Mouse (Mus musculus): ENCODE data around the gene Smc5. TPM values are rescaled to one million over a fixed set of nuclear protein-coding genes. Genes with fewer than 3 reads are reported as not detected.

The Smc5 gene
- polyA plus RNA-seq, 1 experiment from 2014 or later, result 26.5 TPM

- H3K4me1 ChIP-seq (ENCODE audit: control insufficient read depth, insufficient read depth, low read length), result 0 out of 2 replicates have a peak, but pooled peaks cover 4% of the 10 kb centered on the region
- H3K9me3 ChIP-seq (replicated peaks; ENCODE audit: control insufficient read depth, low read length), result no peaks in the 10 kb centered on the region
- no peak overlapping the region for H3K4me3 ChIP-seq (replicated peaks; ENCODE audit: low read length)
- no peak for ATAC-seq (ENCODE audit: insufficient read depth, low FRiP score)
- H3K36me3 ChIP-seq (ENCODE audit: control insufficient read depth, insufficient read depth, low read length), result no peaks in the 10 kb centered on the region
- H3K27ac ChIP-seq (ENCODE audit: low read length), result no peak overlapping the region
- no peak overlapping the region for H3K4me2 ChIP-seq (ENCODE audit: low read depth, low read length)
- no peaks in the 10 kb centered on the region for H3K27me3 ChIP-seq (ENCODE audit: control insufficient read depth, insufficient read depth, low read length)
- no peak overlapping the region for H3K9ac ChIP-seq (ENCODE audit: low read length)
- 83% methylated on average over 6 of the region's 6 CpGs for WGBS
These were observed 110.8 kb downstream of the Smc5 start for GRCm38 (mm10) chr19:23162877-23163276.

GRCm38 (mm10) chr19:23162387-23162809, 111.3 kb downstream of the Smc5 start:
- Histone ChIP-seq H3K36me3 (ENCODE audit: control insufficient read depth, insufficient read depth, low read length) (no peaks in the 10 kb centered on the region), H3K27ac (ENCODE audit: low read length) (no peak overlapping the region), H3K4me3 (replicated peaks; ENCODE audit: low read length) (no peak overlapping the region), H3K9ac (ENCODE audit: low read length) (no peak overlapping the region), H3K9me3 (replicated peaks; ENCODE audit: control insufficient read depth, low read length) (no peaks in the 10 kb centered on the region), H3K4me1 (ENCODE audit: control insufficient read depth, insufficient read depth, low read length) (0 out of 2 replicates have a peak, but pooled peaks cover 4% of the 10 kb centered on the region), H3K27me3 (ENCODE audit: control insufficient read depth, insufficient read depth, low read length) (no peaks in the 10 kb centered on the region), H3K4me2 (ENCODE audit: low read depth, low read length) (no peak overlapping the region)
- ATAC-seq (ENCODE audit: insufficient read depth, low FRiP score), result peak; percentile 44; the same call in 1 of the 2 replicates
- WGBS, result 25% methylated on average over 8 of the region's 8 CpGs

GRCm38 (mm10) chr19:23159780-23160395, 113.8 kb downstream of the Smc5 start:
- Histone ChIP-seq H3K27ac (ENCODE audit: low read length) (no peak overlapping the region), H3K4me2 (ENCODE audit: low read depth, low read length) (no peak overlapping the region), H3K4me3 (replicated peaks; ENCODE audit: low read length) (no peak overlapping the region), H3K4me1 (ENCODE audit: control insufficient read depth, insufficient read depth, low read length) (0 out of 2 replicates have a peak, but pooled peaks cover 4% of the 10 kb centered on the region), H3K27me3 (ENCODE audit: control insufficient read depth, insufficient read depth, low read length) (no peaks in the 10 kb centered on the region), H3K9me3 (replicated peaks; ENCODE audit: control insufficient read depth, low read length) (no peaks in the 10 kb centered on the region), H3K36me3 (ENCODE audit: control insufficient read depth, insufficient read depth, low read length) (no peaks in the 10 kb centered on the region), H3K9ac (ENCODE audit: low read length) (no peak overlapping the region)
- WGBS, result 57% methylated on average over 10 of the region's 10 CpGs
- ATAC-seq (ENCODE audit: insufficient read depth, low FRiP score), result no peak

Other genes starting within 250 kb of the Smc5 start
- 7.1 and 7.9 TPM in 2 replicates for gene Klf9, start 132.7 kb downstream of the Smc5 start, polyA plus RNA-seq (2015; fragmentation: Nextera tagmentation; extraction: Ambion mirVana)
- 4.4 and 5.4 TPM in 2 replicates for gene Mamdc2, start 174.5 kb upstream of the Smc5 start, polyA plus RNA-seq (2015; fragmentation: Nextera tagmentation; extraction: Ambion mirVana)